Mouse (Mus musculus) MEL (cell line): ENCODE data around the gene Nfix.

ENCODE experiments used
- CTCF ChIP-seq, 3 experiments: IDR thresholded peaks in 2 of 3; conservative IDR thresholded peaks in 1 of 3; 2 replicates each; pipeline ENCODE4 v1.5.1; 2011 to 2012; ENCODE audit warnings: low read length in 3 of 3, low read depth in 2 of 3, mild to moderate bottlenecking in 2 of 3, improper control_type of control experiment in 1 of 3, inconsistent platforms in 1 of 3, mixed read lengths in 1 of 3, moderate library complexity in 1 of 3; ENCODE audit not compliant: control insufficient read depth in 1 of 3, insufficient read depth in 1 of 3, poor library complexity in 1 of 3, severe bottlenecking in 1 of 3
- ELF1 ChIP-seq: IDR thresholded peaks from 2 replicates; pipeline ENCODE4 v1.6.1; 2014; ENCODE audit warnings: low read depth, mild to moderate bottlenecking, inconsistent platforms, low read length, improper control_type of control experiment, moderate library complexity
- EP300 ChIP-seq, 2 experiments: IDR thresholded peaks; 2 replicates each; pipeline ENCODE4 v1.6.1; 2011; ENCODE audit warnings: improper control_type of control experiment in 2 of 2, low read length in 2 of 2, low read depth in 1 of 2, mild to moderate bottlenecking in 1 of 2
- ETS1 ChIP-seq: IDR thresholded peaks from 2 replicates; pipeline ENCODE4 v1.6.1; 2012; ENCODE audit warnings: low read depth, mild to moderate bottlenecking, inconsistent platforms, low read length, improper control_type of control experiment, moderate library complexity
- GABPA ChIP-seq: IDR thresholded peaks from 2 replicates; pipeline ENCODE4 v1.6.1; 2012; ENCODE audit warnings: low read depth, mild to moderate bottlenecking, inconsistent platforms, low read length, improper control_type of control experiment, moderate library complexity
- MAX ChIP-seq: IDR thresholded peaks from 2 replicates; pipeline ENCODE4 v1.6.1; 2011; ENCODE audit warnings: low read length, improper control_type of control experiment
- MXI1 ChIP-seq: IDR thresholded peaks from 2 replicates; pipeline ENCODE4 v1.6.1; 2011; ENCODE audit warnings: mild to moderate bottlenecking, low read depth, low read length, improper control_type of control experiment
- POLR2A ChIP-seq, 2 experiments: IDR thresholded peaks; 2 replicates each; pipeline ENCODE4 v1.6.1; 2011 to 2012; ENCODE audit warnings: low read length in 2 of 2, mild to moderate bottlenecking in 2 of 2, control low read depth in 1 of 2, improper control_type of control experiment in 1 of 2, low read depth in 1 of 2, moderate library complexity in 1 of 2; ENCODE audit not compliant: control insufficient read depth in 1 of 2, insufficient read depth in 1 of 2, poor library complexity in 1 of 2
- POLR2AphosphoS2 ChIP-seq: IDR thresholded peaks from 2 replicates; pipeline ENCODE4 v1.6.1; 2011; ENCODE audit warnings: low read length, improper control_type of control experiment
- POLR2AphosphoS5 ChIP-seq: IDR thresholded peaks from 2 replicates; pipeline ENCODE4 v1.6.1; 2012; ENCODE audit warnings: low read depth, borderline replicate concordance, mild to moderate bottlenecking, inconsistent platforms, low read length, moderate library complexity, mixed read lengths
- SMC3 ChIP-seq: IDR thresholded peaks from 2 replicates; pipeline ENCODE4 v1.6.1; 2011; ENCODE audit warnings: low read depth, low read length, improper control_type of control experiment
- TAL1 ChIP-seq: IDR thresholded peaks from 2 replicates; pipeline ENCODE4 v1.6.1; 2012; ENCODE audit warnings: mild to moderate bottlenecking, inconsistent platforms, low read length, moderate library complexity, mixed read lengths
- UBTF ChIP-seq: IDR thresholded peaks from 2 replicates; pipeline ENCODE4 v1.6.1; 2012; ENCODE audit warnings: low read depth, mild to moderate bottlenecking, inconsistent platforms, low read length, improper control_type of control experiment, moderate library complexity, borderline replicate concordance; ENCODE audit not compliant: insufficient read depth

- no peak for TF ChIP-seq POLR2AphosphoS2
- no peak for TF ChIP-seq POLR2A (IDR thresholded peaks at IDR 0.05; ENCODE audit: control insufficient read depth in 1 of 2, insufficient read depth in 1 of 2, low read depth in 1 of 2, low read length in 2 of 2, poor library complexity in 1 of 2)
- no peak for TF ChIP-seq ETS1
- TF ChIP-seq MAX: no peak
- TF ChIP-seq EP300 (IDR thresholded peaks at IDR 0.05; ENCODE audit: low read depth in 1 of 2, low read length in 2 of 2): no peak
- TF ChIP-seq CTCF (IDR thresholded peaks at IDR 0.05 in 2 of 3, conservative IDR thresholded peaks at IDR 0.05 in 1 of 3; ENCODE audit: control insufficient read depth in 1 of 3, insufficient read depth in 1 of 3, low read depth in 2 of 3, low read length in 3 of 3, poor library complexity in 1 of 3, severe bottlenecking in 1 of 3): no peak
- no peak for TF ChIP-seq TAL1
- no peak for TF ChIP-seq SMC3
- TF ChIP-seq POLR2AphosphoS5: no peak
- no peak for TF ChIP-seq ELF1
- no peak for TF ChIP-seq UBTF
- TF ChIP-seq GABPA: no peak
- no peak for TF ChIP-seq MXI1
Observed at GRCm38 (mm10) chr8:84782680-84783079, 17.5 kb downstream of the Nfix start.
